Mouse (Mus musculus) layer of hippocampus, postnatal 25 days (tissue): ENCODE data around the gene Ppp1cb. TPM values are rescaled to one million over a fixed set of nuclear protein-coding genes. Genes with fewer than 3 reads are reported as not detected.

Experiments
- total RNA-seq, 2 experiments: library from RNA; stranded (reverse); gene quantifications; 2 replicates each; pipeline ENCODE4 v1.2.3; 2021

Gene Ppp1cb
- total RNA-seq, 2 experiments from 2014 or later = 390 to 468 TPM

Other genes starting within 250 kb of the Ppp1cb start
- gene Plb1, start 226.1 kb upstream of the Ppp1cb start, total RNA-seq = 1 to 10 TPM in 1 of 2 experiments, under 1 TPM in 1; 0.42 to 1.2 TPM
- 10 to 100 TPM; 13.3 to 14.8 TPM for gene Yes1, start 152.3 kb downstream of the Ppp1cb start, total RNA-seq